Mouse (Mus musculus) small intestine, adult 2 months (tissue): ENCODE results near the gene Tas2r135.

ENCODE experiments used
- CTCF ChIP-seq: fragments of 200-500 bp; IDR thresholded peaks from 2 replicates; pipeline ENCODE4 v1.5.1; 2012; ENCODE audit warnings: low read depth, mild to moderate bottlenecking, control low read depth, inconsistent platforms, low read length, moderate library complexity, mixed read lengths; ENCODE audit not compliant: insufficient replicate concordance, insufficient read length; ENCODE audit errors: extremely low read depth
- POLR2A ChIP-seq: fragments of 200-500 bp; IDR thresholded peaks from 2 replicates; pipeline ENCODE4 v1.6.1; 2012; ENCODE audit warnings: low read depth, mild to moderate bottlenecking, control low read depth, inconsistent platforms, low read length, moderate library complexity

- TF ChIP-seq CTCF (no peak), POLR2A (no peak)
Observed at GRCm38 (mm10) chr6:42391796-42392330, 13.4 kb upstream of the Tas2r135 start.
